Mouse (Mus musculus): ENCODE results near the gene Ghr.

The Ghr gene

GRCm38 (mm10) chr15:3445285-3445909 lies 137.9 kb downstream of the Ghr start:
- no peak for DNase-seq (ENCODE audit: low read depth)

- DNase-seq (ENCODE audit: low read depth): no peak
These were observed 138.8 kb downstream of the Ghr start for GRCm38 (mm10) chr15:3444448-3445020.

GRCm38 (mm10) chr15:3441506-3442286 lies 141.6 kb downstream of the Ghr start:
- peak; percentile 28 for DNase-seq (ENCODE audit: low read depth)

GRCm38 (mm10) chr15:3437381-3437780 lies 145.9 kb downstream of the Ghr start:
- no peak for DNase-seq (ENCODE audit: low read depth)

- DNase-seq (ENCODE audit: low read depth): no peak
These were observed 147.7 kb downstream of the Ghr start for GRCm38 (mm10) chr15:3435637-3436036.

- no peak for DNase-seq (ENCODE audit: low read depth)
These were observed 148.8 kb downstream of the Ghr start for GRCm38 (mm10) chr15:3434461-3434860.

- no peak for DNase-seq (ENCODE audit: low read depth)
These were observed 150.0 kb downstream of the Ghr start for GRCm38 (mm10) chr15:3433281-3433680.

GRCm38 (mm10) chr15:3432823-3433222 lies 150.5 kb downstream of the Ghr start:
- no peak for DNase-seq (ENCODE audit: low read depth)

- no peak for DNase-seq (ENCODE audit: low read depth)
These were observed 153.9 kb downstream of the Ghr start for GRCm38 (mm10) chr15:3429417-3429816.

- DNase-seq (ENCODE audit: low read depth): no peak
These were observed 154.3 kb downstream of the Ghr start for GRCm38 (mm10) chr15:3429001-3429400.

- DNase-seq (ENCODE audit: low read depth): no peak
These were observed 156.9 kb downstream of the Ghr start for GRCm38 (mm10) chr15:3426401-3426800.

GRCm38 (mm10) chr15:3423177-3423576 lies 160.1 kb downstream of the Ghr start:
- no peak for DNase-seq (ENCODE audit: low read depth)

GRCm38 (mm10) chr15:3417699-3418098 lies 165.6 kb downstream of the Ghr start:
- no peak for DNase-seq (ENCODE audit: low read depth)

GRCm38 (mm10) chr15:3413103-3413502 lies 170.2 kb downstream of the Ghr start:
- peak; percentile 11 for DNase-seq (ENCODE audit: low read depth)

- no peak for DNase-seq (ENCODE audit: low read depth)
These were observed 174.8 kb downstream of the Ghr start for GRCm38 (mm10) chr15:3408478-3408877.

- no peak for DNase-seq (ENCODE audit: low read depth)
These were observed 184.1 kb downstream of the Ghr start for GRCm38 (mm10) chr15:3399196-3399595.

- no peak for DNase-seq (ENCODE audit: low read depth)
These were observed 185.8 kb downstream of the Ghr start for GRCm38 (mm10) chr15:3397369-3398100.

GRCm38 (mm10) chr15:3396149-3396548 lies 187.1 kb downstream of the Ghr start:
- DNase-seq (ENCODE audit: low read depth): no peak

- no peak for DNase-seq (ENCODE audit: low read depth)
These were observed 187.6 kb downstream of the Ghr start for GRCm38 (mm10) chr15:3395700-3396099.

GRCm38 (mm10) chr15:3390722-3391121 lies 192.6 kb downstream of the Ghr start:
- DNase-seq (ENCODE audit: low read depth): no peak

- DNase-seq (ENCODE audit: low read depth): no peak
These were observed 194.3 kb downstream of the Ghr start for GRCm38 (mm10) chr15:3389011-3389410.

GRCm38 (mm10) chr15:3388485-3388884 lies 194.8 kb downstream of the Ghr start:
- no peak for DNase-seq (ENCODE audit: low read depth)

GRCm38 (mm10) chr15:3383788-3384187 lies 199.5 kb downstream of the Ghr start:
- no peak for DNase-seq (ENCODE audit: low read depth)

Measured in induced T-regulatory cell, adult 2 months (primary cell).